Mouse (Mus musculus) stomach, postnatal 0 days (tissue): ENCODE results near the gene Nubp2.

Experiments used
- CTCF ChIP-seq: IDR thresholded peaks from 2 replicates; pipeline ENCODE4 v1.5.1; 2016; ENCODE audit warnings: antibody characterized with exemption, low read depth, mild to moderate bottlenecking, moderate library complexity
- EP300 ChIP-seq: optimal IDR thresholded peaks from 2 replicates; pipeline ENCODE3; 2016; ENCODE audit warnings: antibody characterized with exemption

DNA sequence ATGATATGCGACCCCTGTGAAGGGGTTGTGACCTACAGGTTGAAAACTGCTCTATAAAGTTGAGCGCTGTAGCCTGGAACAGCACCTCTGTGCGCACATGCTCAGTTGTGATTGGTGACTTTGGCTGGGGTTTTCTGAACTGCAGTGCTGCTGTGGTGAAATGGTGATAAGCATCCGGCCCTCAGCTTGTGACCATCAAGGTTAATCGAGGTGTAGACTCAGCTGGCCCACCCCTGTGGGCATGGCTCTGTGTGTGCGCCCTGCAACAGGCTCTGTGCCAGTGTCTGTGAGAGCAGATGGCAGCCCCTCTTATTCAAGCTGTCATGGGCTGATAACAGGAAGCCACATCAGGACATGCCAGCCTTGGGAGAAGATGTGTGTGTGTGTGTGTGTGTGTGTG is 27.2 kb downstream of the Nubp2 start:
- no peak for TF ChIP-seq EP300
- TF ChIP-seq CTCF, result no peak
